Mouse (Mus musculus) hindbrain, embryonic 11.5 days (tissue): ENCODE data around the gene 0610037L13Rik. TPM values are rescaled to one million over a fixed set of nuclear protein-coding genes. Genes with fewer than 3 reads are reported as not detected.

ENCODE experiments used
- ATAC-seq: fragments of 200-750 bp; cut with Nextera tagmentation; 2 replicates; pipeline ENCODE4 v1.8.0; 2017; ENCODE audit warnings: mild to moderate bottlenecking, moderate TSS enrichment, moderate library complexity; ENCODE audit not compliant: low FRiP score
- DNase-seq: peaks from one replicate; pipeline ENCODE4 v3.0.0-alpha.2; 2015; ENCODE audit warnings: low spot score
- H3K27ac ChIP-seq: fragments of 300-500 bp; sonication (generic); 2 replicates; pipeline ENCODE4 v1.5.1; 2014; ENCODE audit warnings: mild to moderate bottlenecking, low read depth, low read length
- H3K27me3 ChIP-seq: fragments of 300-500 bp; sonication (generic); 2 replicates; pipeline ENCODE4 v1.6.1; 2014; ENCODE audit warnings: mild to moderate bottlenecking, low read length, moderate library complexity, mixed read lengths; ENCODE audit not compliant: control insufficient read depth, insufficient read depth
- H3K36me3 ChIP-seq: fragments of 300-500 bp; sonication (generic); 2 replicates; pipeline ENCODE4 v1.6.1; 2014; ENCODE audit warnings: mild to moderate bottlenecking, low read length, moderate library complexity, mixed read lengths; ENCODE audit not compliant: control insufficient read depth, insufficient read depth
- H3K4me1 ChIP-seq: fragments of 300-500 bp; sonication (generic); replicated peaks from 2 replicates; pipeline ENCODE4 v1.6.1; 2014; ENCODE audit warnings: low read length, mixed read lengths; ENCODE audit not compliant: control insufficient read depth, insufficient read depth
- H3K4me2 ChIP-seq: fragments of 300-500 bp; sonication (generic); replicated peaks from 2 replicates; pipeline ENCODE4 v1.6.1; 2014; ENCODE audit warnings: mild to moderate bottlenecking, low read depth, low read length
- H3K4me3 ChIP-seq: fragments of 300-500 bp; sonication (generic); 2 replicates; pipeline ENCODE4 v1.5.1; 2014; ENCODE audit warnings: low read depth, low read length
- H3K9ac ChIP-seq: fragments of 300-500 bp; sonication (generic); 2 replicates; pipeline ENCODE4 v1.6.1; 2014; ENCODE audit warnings: low read depth, low read length
- H3K9me3 ChIP-seq: fragments of 300-500 bp; sonication (generic); 2 replicates; pipeline ENCODE4 v1.6.1; 2016; ENCODE audit warnings: low read length; ENCODE audit not compliant: control insufficient read depth
- WGBS: fragments of 180-500 bp; shearing (Covaris S2); extraction: QIAGEN DNeasy Blood & Tissue Kit; methylation state at CpG from one replicate; pipeline ENCODE4 v1.1.7; 2014; 5-methylcytosine and 5-hydroxymethylcytosine counted together
- polyA plus RNA-seq: library from polyadenylated mRNA; unstranded; fragments of >200 nt; fragmentation: Nextera tagmentation; extraction: Ambion mirVana; gene quantifications from 2 replicates; pipeline ENCODE4 v1.2.1, GENCODE M21; 2014

0610037L13Rik gene
- polyA plus RNA-seq, 1 experiment from 2014 or later: 135 TPM

DNA sequence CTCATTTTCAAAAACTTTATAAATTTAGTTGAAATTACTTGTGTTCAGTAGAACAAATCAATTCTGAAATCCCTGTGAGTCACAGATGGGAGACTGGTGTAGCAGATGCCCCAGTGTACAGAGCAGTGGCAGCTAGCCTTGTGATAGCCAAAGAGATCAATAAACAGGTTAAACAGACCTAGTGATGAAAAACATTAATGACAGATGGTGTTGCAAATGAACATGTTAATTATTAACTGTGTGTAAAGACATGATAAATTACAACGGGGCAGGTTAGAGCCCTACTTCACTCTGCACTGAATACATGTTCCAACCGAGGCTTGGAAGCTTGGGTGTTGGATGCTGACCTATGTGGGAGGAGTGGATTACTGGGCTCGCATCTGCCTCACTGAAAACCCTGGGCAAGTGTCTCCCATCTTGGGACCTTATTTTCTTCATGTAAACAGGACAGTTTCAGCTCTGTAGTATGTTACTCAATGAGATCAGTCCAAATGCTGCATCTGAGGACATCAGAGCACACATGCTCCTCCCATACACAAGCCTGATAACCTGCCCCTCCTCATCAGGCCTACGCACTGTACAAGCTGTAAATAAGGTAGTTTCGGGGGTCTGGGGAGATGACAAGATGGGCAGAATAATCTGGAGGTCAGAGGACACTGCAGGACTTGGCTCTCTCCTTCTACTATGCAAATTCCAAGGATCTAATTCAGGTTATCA, 9.8 kb downstream of the 0610037L13Rik start:
- Histone ChIP-seq H3K4me2 (no peak overlapping the region), H3K4me3 (no peak overlapping the region), H3K4me1 (no peaks in the 10 kb centered on the region), H3K36me3 (no peaks in the 10 kb centered on the region), H3K27me3 (no peaks in the 10 kb centered on the region), H3K9ac (no peak overlapping the region), H3K27ac (no peak overlapping the region), H3K9me3 (no peaks in the 10 kb centered on the region)
- 87% methylated on average over 5 of the region's 5 CpGs for WGBS
- DNase-seq (no peak), ATAC-seq (no peak)

DNA sequence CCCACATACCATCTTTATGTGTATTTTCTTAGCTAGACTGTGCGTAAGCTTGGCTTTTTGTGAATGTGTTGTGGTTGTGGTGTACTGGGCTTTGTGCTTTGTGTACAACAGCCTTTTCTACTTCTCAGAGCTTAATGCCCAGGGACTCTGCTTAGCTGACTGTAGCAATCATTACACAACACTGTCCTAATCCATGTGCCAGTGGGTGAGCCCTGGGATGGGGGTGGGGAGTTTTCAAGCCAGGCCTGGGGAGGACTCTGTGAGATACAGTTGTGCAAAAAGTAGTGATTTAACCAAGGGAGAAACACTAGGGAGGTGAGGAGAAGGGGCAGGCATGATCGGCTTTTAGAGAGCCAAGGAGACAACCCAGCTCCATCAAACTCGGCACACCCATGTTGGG, 10.6 kb downstream of the 0610037L13Rik start:
- WGBS: 95% methylated on average over 3 of the region's 3 CpGs
- H3K36me3 ChIP-seq: no peaks in the 10 kb centered on the region
- no peak overlapping the region for H3K4me2 ChIP-seq
- no peak overlapping the region for H3K4me3 ChIP-seq
- DNase-seq: no peak
- H3K9me3 ChIP-seq: no peaks in the 10 kb centered on the region
- H3K4me1 ChIP-seq: no peaks in the 10 kb centered on the region
- H3K9ac ChIP-seq: no peak overlapping the region
- ATAC-seq: no peak
- H3K27ac ChIP-seq: no peak overlapping the region
- H3K27me3 ChIP-seq: no peaks in the 10 kb centered on the region

- WGBS: 95% methylated on average over 10 of the region's 10 CpGs
- H3K36me3 ChIP-seq: no peaks in the 10 kb centered on the region
- ATAC-seq: no peak
These were observed 14.6 kb downstream of the 0610037L13Rik start for GRCm38 (mm10) chr4:107904252-107904651.

GRCm38 (mm10) chr4:107906561-107906960, 16.9 kb downstream of the 0610037L13Rik start:
- Histone ChIP-seq H3K9ac (no peak overlapping the region), H3K36me3 (no peaks in the 10 kb centered on the region), H3K9me3 (no peaks in the 10 kb centered on the region), H3K27me3 (no peaks in the 10 kb centered on the region), H3K27ac (no peak overlapping the region), H3K4me1 (no peaks in the 10 kb centered on the region), H3K4me2 (no peak overlapping the region), H3K4me3 (no peak overlapping the region)
- WGBS: 87% methylated on average over 9 of the region's 9 CpGs
- ATAC-seq (no peak), DNase-seq (no peak)

More at GRCm38 (mm10) chr4:107904252-107904651, 14.6 kb downstream of the 0610037L13Rik start:
- no peak overlapping the region for H3K9ac ChIP-seq
- DNase-seq: no peak
- H3K9me3 ChIP-seq: no peaks in the 10 kb centered on the region
- H3K27ac ChIP-seq: no peak overlapping the region
- H3K27me3 ChIP-seq: no peaks in the 10 kb centered on the region
- no peaks in the 10 kb centered on the region for H3K4me1 ChIP-seq
- no peak overlapping the region for H3K4me3 ChIP-seq
- H3K4me2 ChIP-seq: no peak overlapping the region

DNA sequence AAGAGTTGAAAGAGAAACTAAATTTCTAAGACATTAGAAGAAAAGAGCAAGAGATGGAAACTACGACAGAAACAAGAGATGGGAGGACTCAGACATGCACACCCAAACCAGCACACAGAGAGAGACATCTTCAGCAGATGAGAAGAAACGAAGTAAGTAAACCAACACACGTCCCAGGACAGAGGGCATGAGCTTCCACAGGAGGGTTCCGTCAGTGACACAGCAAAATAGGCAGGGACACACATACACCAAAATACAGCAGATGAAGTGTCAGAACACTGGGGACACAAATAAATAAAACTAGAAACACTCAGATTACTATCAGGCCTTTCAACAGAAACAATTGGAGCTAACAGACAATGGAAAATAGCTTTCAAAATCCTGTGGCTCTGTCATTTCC, 20.4 kb downstream of the 0610037L13Rik start:
- ATAC-seq: no peak
- H3K36me3 ChIP-seq: no peaks in the 10 kb centered on the region

GRCm38 (mm10) chr4:107920336-107920735, 30.7 kb downstream of the 0610037L13Rik start:
- ATAC-seq: no peak

More for the DNA sequence above, 20.4 kb downstream of the 0610037L13Rik start:
- no peaks in the 10 kb centered on the region for H3K9me3 ChIP-seq
- 95% methylated on average over 4 of the region's 4 CpGs for WGBS
- H3K27me3 ChIP-seq: no peaks in the 10 kb centered on the region
- no peak for DNase-seq
- H3K27ac ChIP-seq: no peak overlapping the region
- H3K4me2 ChIP-seq: no peak overlapping the region
- H3K9ac ChIP-seq: no peak overlapping the region
- no peaks in the 10 kb centered on the region for H3K4me1 ChIP-seq
- H3K4me3 ChIP-seq: no peak overlapping the region

GRCm38 (mm10) chr4:107921152-107921695, 31.6 kb downstream of the 0610037L13Rik start:
- WGBS: 92% methylated on average over 8 of the region's 8 CpGs

More at GRCm38 (mm10) chr4:107920336-107920735, 30.7 kb downstream of the 0610037L13Rik start:
- Histone ChIP-seq H3K27me3 (no peaks in the 10 kb centered on the region), H3K27ac (no peak overlapping the region), H3K4me3 (no peak overlapping the region), H3K9ac (no peak overlapping the region), H3K9me3 (no peaks in the 10 kb centered on the region), H3K36me3 (no peaks in the 10 kb centered on the region), H3K4me2 (no peak overlapping the region), H3K4me1 (peaks cover 2% of the 10 kb centered on the region; the same call in 1 of the 2 replicates)
- no peak for DNase-seq
- 92% methylated on average over 2 of the region's 2 CpGs for WGBS

DNA sequence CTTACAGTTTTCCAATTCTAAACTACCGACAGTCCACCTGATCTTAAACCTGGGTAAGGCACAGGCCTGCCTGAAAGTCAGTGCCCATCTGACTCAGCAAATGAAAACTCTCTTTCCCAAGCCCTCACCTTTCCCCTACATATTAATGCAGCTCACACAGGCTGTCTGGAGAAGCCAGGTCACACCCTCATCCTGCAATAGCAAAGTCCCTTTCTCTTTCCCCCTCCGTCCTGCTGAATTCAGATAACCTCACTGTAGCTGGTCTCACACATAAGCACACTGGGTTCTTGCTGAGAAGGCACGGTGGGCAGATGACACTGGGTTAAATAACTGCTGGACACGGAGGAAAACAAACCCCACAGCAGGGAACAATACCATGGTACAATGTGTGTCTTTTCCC, 32.3 kb downstream of the 0610037L13Rik start:
- no peak overlapping the region for H3K27ac ChIP-seq
- H3K36me3 ChIP-seq: no peaks in the 10 kb centered on the region
- peaks cover 2% of the 10 kb centered on the region; the same call in 1 of the 2 replicates for H3K4me1 ChIP-seq
- H3K27me3 ChIP-seq: no peaks in the 10 kb centered on the region
- no peak overlapping the region for H3K9ac ChIP-seq
- ATAC-seq (no peak), DNase-seq (no peak)
- no peak overlapping the region for H3K4me3 ChIP-seq
- 57% methylated on average over 4 of the region's 4 CpGs for WGBS
- H3K9me3 ChIP-seq: no peaks in the 10 kb centered on the region
- H3K4me2 ChIP-seq: no peak overlapping the region; the same call in 1 of the 2 replicates

More at GRCm38 (mm10) chr4:107921152-107921695, 31.6 kb downstream of the 0610037L13Rik start:
- ATAC-seq (no peak), DNase-seq (no peak)
- no peaks in the 10 kb centered on the region for H3K9me3 ChIP-seq
- no peak overlapping the region for H3K4me2 ChIP-seq
- H3K4me3 ChIP-seq: no peak overlapping the region
- H3K27ac ChIP-seq: no peak overlapping the region
- no peak overlapping the region for H3K9ac ChIP-seq
- no peaks in the 10 kb centered on the region for H3K36me3 ChIP-seq
- no peaks in the 10 kb centered on the region for H3K27me3 ChIP-seq
- peaks cover 2% of the 10 kb centered on the region; the same call in 1 of the 2 replicates for H3K4me1 ChIP-seq
